Mouse (Mus musculus): ENCODE measurements around the gene Zfp629.

The Zfp629 gene

GRCm38 (mm10) chr7:127591108-127591507 is 24.5 kb downstream of the Zfp629 start:
- peak overlapping the region; percentile 24 for H3K4me3 ChIP-seq (replicated peaks; ENCODE audit: low read length)
- TF ChIP-seq POU5F1 (IDR thresholded peaks at IDR 0.05; ENCODE audit: borderline replicate concordance, low read length) (no peak), CTCF (conservative IDR thresholded peaks at IDR 0.05; ENCODE audit: low read length) (no peak)
- H3K4me1 ChIP-seq (replicated peaks; ENCODE audit: low read depth, low read length) = peaks cover 58% of the 10 kb centered on the region
- H3K9me3 ChIP-seq (ENCODE audit: low read length) = no peaks in the 10 kb centered on the region
- no peaks in the 10 kb centered on the region for H3K27me3 ChIP-seq (ENCODE audit: insufficient read depth, low read length)
- peaks cover 69% of the 10 kb centered on the region for H3K36me3 ChIP-seq (ENCODE audit: insufficient read depth, low read length)

- no peaks in the 10 kb centered on the region for H3K9me3 ChIP-seq (ENCODE audit: low read length)
- H3K36me3 ChIP-seq (ENCODE audit: insufficient read depth, low read length) = peaks cover 62% of the 10 kb centered on the region
- no peaks in the 10 kb centered on the region for H3K27me3 ChIP-seq (ENCODE audit: insufficient read depth, low read length)
- peak overlapping the region; percentile 99 for H3K4me3 ChIP-seq (replicated peaks; ENCODE audit: low read length)
- peaks cover 62% of the 10 kb centered on the region for H3K4me1 ChIP-seq (replicated peaks; ENCODE audit: low read depth, low read length)
- TF ChIP-seq NANOG (IDR thresholded peaks at IDR 0.05; ENCODE audit: borderline replicate concordance, low read length) (no peak), POU5F1 (IDR thresholded peaks at IDR 0.05; ENCODE audit: borderline replicate concordance, low read length) (no peak), CTCF (conservative IDR thresholded peaks at IDR 0.05; ENCODE audit: low read length) (no peak)
Observed at GRCm38 (mm10) chr7:127589637-127590036, 26.0 kb downstream of the Zfp629 start.

- Histone ChIP-seq H3K4me1 (replicated peaks; ENCODE audit: low read depth, low read length) (peaks cover 65% of the 10 kb centered on the region), H3K9me3 (ENCODE audit: low read length) (no peaks in the 10 kb centered on the region), H3K36me3 (ENCODE audit: insufficient read depth, low read length) (peaks cover 62% of the 10 kb centered on the region), H3K27me3 (ENCODE audit: insufficient read depth, low read length) (no peaks in the 10 kb centered on the region), H3K4me3 (replicated peaks; ENCODE audit: low read length) (peak overlapping the region; percentile 99)
- TF ChIP-seq NANOG (IDR thresholded peaks at IDR 0.05; ENCODE audit: borderline replicate concordance, low read length) (no peak), POU5F1 (IDR thresholded peaks at IDR 0.05; ENCODE audit: borderline replicate concordance, low read length) (no peak), CTCF (conservative IDR thresholded peaks at IDR 0.05; ENCODE audit: low read length) (no peak)
Observed at GRCm38 (mm10) chr7:127588901-127589300, 26.7 kb downstream of the Zfp629 start.

- Histone ChIP-seq H3K36me3 (ENCODE audit: insufficient read depth, low read length) (peaks cover 62% of the 10 kb centered on the region), H3K4me1 (replicated peaks; ENCODE audit: low read depth, low read length) (peaks cover 69% of the 10 kb centered on the region), H3K27me3 (ENCODE audit: insufficient read depth, low read length) (no peaks in the 10 kb centered on the region), H3K9me3 (ENCODE audit: low read length) (no peaks in the 10 kb centered on the region), H3K4me3 (replicated peaks; ENCODE audit: low read length) (peak within 1 kb of the TSS; percentile 99)
- TF ChIP-seq NANOG (IDR thresholded peaks at IDR 0.05; ENCODE audit: borderline replicate concordance, low read length) (no peak), CTCF (conservative IDR thresholded peaks at IDR 0.05; ENCODE audit: low read length) (no peak), POU5F1 (IDR thresholded peaks at IDR 0.05; ENCODE audit: borderline replicate concordance, low read length) (no peak)
Observed at GRCm38 (mm10) chr7:127588011-127588871, 27.4 kb downstream of the Zfp629 start, which contains the start of the genes Ccdc189 and Rnf40. Ccdc189 (minus strand) TSS chr7:127588595. Rnf40 (plus strand) TSS chr7:127588767.

GRCm38 (mm10) chr7:127587196-127587595 is 28.4 kb downstream of the Zfp629 start:
- Histone ChIP-seq H3K4me3 (replicated peaks; ENCODE audit: low read length) (peak overlapping the region; percentile 99), H3K9me3 (ENCODE audit: low read length) (no peaks in the 10 kb centered on the region), H3K27me3 (ENCODE audit: insufficient read depth, low read length) (no peaks in the 10 kb centered on the region), H3K36me3 (ENCODE audit: insufficient read depth, low read length) (peaks cover 62% of the 10 kb centered on the region), H3K4me1 (replicated peaks; ENCODE audit: low read depth, low read length) (peaks cover 64% of the 10 kb centered on the region)
- TF ChIP-seq CTCF (conservative IDR thresholded peaks at IDR 0.05; ENCODE audit: low read length) (no peak), POU5F1 (IDR thresholded peaks at IDR 0.05; ENCODE audit: borderline replicate concordance, low read length) (no peak), NANOG (IDR thresholded peaks at IDR 0.05; ENCODE audit: borderline replicate concordance, low read length) (no peak)

- TF ChIP-seq CTCF (conservative IDR thresholded peaks at IDR 0.05; ENCODE audit: low read length) (no peak), POU5F1 (IDR thresholded peaks at IDR 0.05; ENCODE audit: borderline replicate concordance, low read length) (no peak), NANOG (IDR thresholded peaks at IDR 0.05; ENCODE audit: borderline replicate concordance, low read length) (no peak)
- Histone ChIP-seq H3K4me1 (replicated peaks; ENCODE audit: low read depth, low read length) (peaks cover 53% of the 10 kb centered on the region), H3K9me3 (ENCODE audit: low read length) (no peaks in the 10 kb centered on the region), H3K36me3 (ENCODE audit: insufficient read depth, low read length) (peaks cover 62% of the 10 kb centered on the region), H3K4me3 (replicated peaks; ENCODE audit: low read length) (no peak overlapping the region), H3K27me3 (ENCODE audit: insufficient read depth, low read length) (no peaks in the 10 kb centered on the region)
Observed at GRCm38 (mm10) chr7:127586149-127586548, 29.4 kb downstream of the Zfp629 start.

GRCm38 (mm10) chr7:127585031-127585430 is 30.6 kb downstream of the Zfp629 start:
- no peak overlapping the region for H3K4me3 ChIP-seq (replicated peaks; ENCODE audit: low read length)
- peaks cover 42% of the 10 kb centered on the region for H3K4me1 ChIP-seq (replicated peaks; ENCODE audit: low read depth, low read length)
- H3K27me3 ChIP-seq (ENCODE audit: insufficient read depth, low read length) = no peaks in the 10 kb centered on the region
- H3K9me3 ChIP-seq (ENCODE audit: low read length) = no peaks in the 10 kb centered on the region
- TF ChIP-seq CTCF (conservative IDR thresholded peaks at IDR 0.05; ENCODE audit: low read length) = no peak
- TF ChIP-seq NANOG (IDR thresholded peaks at IDR 0.05; ENCODE audit: borderline replicate concordance, low read length) = no peak
- no peak for TF ChIP-seq POU5F1 (IDR thresholded peaks at IDR 0.05; ENCODE audit: borderline replicate concordance, low read length)
- H3K36me3 ChIP-seq (ENCODE audit: insufficient read depth, low read length) = peaks cover 62% of the 10 kb centered on the region

- Histone ChIP-seq H3K9me3 (ENCODE audit: low read length) (no peaks in the 10 kb centered on the region), H3K36me3 (ENCODE audit: insufficient read depth, low read length) (peaks cover 70% of the 10 kb centered on the region), H3K4me1 (replicated peaks; ENCODE audit: low read depth, low read length) (peaks cover 33% of the 10 kb centered on the region), H3K27me3 (ENCODE audit: insufficient read depth, low read length) (no peaks in the 10 kb centered on the region), H3K4me3 (replicated peaks; ENCODE audit: low read length) (no peak overlapping the region)
- no peak for TF ChIP-seq POU5F1 (IDR thresholded peaks at IDR 0.05; ENCODE audit: borderline replicate concordance, low read length)
- TF ChIP-seq CTCF (conservative IDR thresholded peaks at IDR 0.05; ENCODE audit: low read length) = no peak
- TF ChIP-seq NANOG (IDR thresholded peaks at IDR 0.05; ENCODE audit: borderline replicate concordance, low read length) = no peak
Observed at GRCm38 (mm10) chr7:127583260-127583659, 32.3 kb downstream of the Zfp629 start.

All from E14TG2a.4 (cell line).